Mouse (Mus musculus) ES-E14 (cell line): Measurements from ENCODE around the gene Gstm6.
"Not testable (repeated sequence)": the region's sequence is repeated elsewhere in the genome, so short reads cannot be mapped to it uniquely, and the experiment has no call there.

Experiments
- CHD2 ChIP-seq: IDR thresholded peaks from 2 replicates; pipeline ENCODE4 v1.6.1; 2014; ENCODE audit warnings: mild to moderate bottlenecking, low read depth, low read length, inconsistent platforms
- HCFC1 ChIP-seq: IDR thresholded peaks from 2 replicates; pipeline ENCODE4 v1.6.1; 2012; ENCODE audit warnings: low read length, inconsistent platforms, borderline replicate concordance; ENCODE audit not compliant: insufficient read depth
- ZC3H11A ChIP-seq: IDR thresholded peaks from 2 replicates; pipeline ENCODE4 v1.6.1; 2012; ENCODE audit warnings: low read depth, mild to moderate bottlenecking, inconsistent platforms, low read length, borderline replicate concordance
- ZNF384 ChIP-seq: IDR thresholded peaks from 2 replicates; pipeline ENCODE4 v1.6.1; 2012; ENCODE audit warnings: low read depth, low read length, inconsistent platforms

DNA sequence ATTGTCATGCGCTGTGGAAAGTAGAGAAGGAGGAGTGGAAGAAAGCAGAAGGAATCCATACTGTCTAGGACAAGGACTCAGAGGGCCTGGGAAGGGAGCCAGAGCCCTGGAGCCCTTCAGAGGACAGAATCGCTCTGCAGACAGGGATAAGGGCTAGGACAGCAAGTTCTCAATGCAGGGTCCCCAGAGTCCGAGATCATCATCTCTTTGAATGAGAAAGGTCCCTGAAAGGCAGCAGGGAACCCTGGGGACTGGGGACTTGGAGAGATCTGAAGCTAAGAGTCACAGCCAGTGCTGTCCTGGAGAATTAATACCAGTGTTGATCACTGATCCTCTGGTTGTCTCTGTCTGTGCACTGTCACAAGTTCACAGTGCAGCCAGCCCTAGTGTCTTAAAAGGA is 27.6 kb upstream of the Gstm6 start:
- TF ChIP-seq ZNF384, ZC3H11A, HCFC1, CHD2: not testable (repeated sequence)
